Mouse (Mus musculus) embryonic fibroblast, embryonic 13.5 days (primary cell): ENCODE measurements around the gene Slc35f1. TPM values are rescaled to one million over a fixed set of nuclear protein-coding genes. Genes with fewer than 3 reads are reported as not detected.

Source experiments
- H3K27ac ChIP-seq: 2 replicates; pipeline ENCODE4 v1.5.1; 2012; ENCODE audit warnings: low read length, control low read depth, inconsistent platforms; ENCODE audit not compliant: insufficient read depth
- H3K4me1 ChIP-seq: 2 replicates; pipeline ENCODE4 v1.6.1; 2011; ENCODE audit warnings: low read length; ENCODE audit not compliant: control insufficient read depth, insufficient read depth
- H3K4me3 ChIP-seq: 2 replicates; pipeline ENCODE4 v1.5.1; 2011; ENCODE audit warnings: mild to moderate bottlenecking, control low read depth, low read length; ENCODE audit not compliant: insufficient read depth
- CTCF ChIP-seq: IDR thresholded peaks from 2 replicates; pipeline ENCODE4 v1.5.1; 2011; ENCODE audit warnings: mild to moderate bottlenecking, control low read depth, low read length, moderate library complexity, borderline replicate concordance; ENCODE audit not compliant: insufficient read depth
- POLR2A ChIP-seq: IDR thresholded peaks from 2 replicates; pipeline ENCODE4 v1.6.1; 2011; ENCODE audit warnings: low read depth, mild to moderate bottlenecking, control low read depth, low read length, moderate library complexity
- polyA plus RNA-seq: library from polyadenylated mRNA; stranded (reverse); fragments of >200 nt; gene quantifications from 2 replicates; pipeline ENCODE4 v1.2.4, GENCODE M21; 2011; ENCODE audit warnings: low read depth; ENCODE audit not compliant: missing spikeins, insufficient read length

Slc35f1 gene
- polyA plus RNA-seq, 1 experiment: 0.90 TPM

DNA sequence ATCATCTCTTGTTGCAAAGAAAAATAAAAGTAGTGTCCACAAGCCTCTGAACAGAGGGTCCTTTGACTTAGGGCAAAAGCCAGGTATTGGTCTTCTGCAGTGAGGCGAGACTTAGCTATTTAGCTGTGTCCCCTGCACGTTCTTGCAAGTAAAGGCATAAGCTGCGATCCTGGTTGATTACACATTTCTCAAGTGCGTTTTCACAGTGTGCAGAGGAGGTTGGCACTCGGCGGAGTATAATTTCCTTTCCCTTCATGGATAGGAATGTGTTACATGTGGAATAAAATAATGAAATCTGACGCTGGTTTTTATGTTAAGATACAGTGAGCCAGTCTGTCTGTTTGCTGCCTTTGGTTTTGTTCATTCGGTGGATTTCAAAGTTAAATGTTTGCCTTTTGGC is 232.8 kb downstream of the Slc35f1 start:
- TF ChIP-seq POLR2A: no peak
- TF ChIP-seq CTCF: no peak
- Histone ChIP-seq H3K4me3 (no peak overlapping the region), H3K27ac (no peak overlapping the region), H3K4me1 (peaks cover 5% of the 10 kb centered on the region; the same call in 1 of the 2 replicates)

DNA sequence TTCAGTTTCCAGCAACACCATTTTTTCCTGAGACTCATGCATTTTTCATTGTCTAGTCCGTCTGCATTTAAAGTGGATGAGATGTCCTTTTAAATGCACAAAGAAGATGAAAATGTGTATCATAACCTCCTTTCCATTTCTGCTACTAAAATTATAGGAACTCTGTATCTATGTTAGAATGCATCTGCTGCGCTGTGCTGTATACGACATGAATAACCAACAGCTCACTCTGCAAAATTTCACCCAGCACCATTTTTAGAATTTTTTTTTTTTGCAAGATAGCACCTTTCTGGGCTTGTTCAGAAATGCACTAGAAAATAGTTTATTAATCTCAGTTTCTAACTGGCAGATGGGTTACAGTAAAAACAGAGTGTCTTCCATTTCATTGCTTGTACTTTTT is 236.0 kb downstream of the Slc35f1 start:
- no peak overlapping the region for H3K27ac ChIP-seq
- TF ChIP-seq CTCF (no peak), POLR2A (no peak)
- peaks cover 5% of the 10 kb centered on the region; the same call in 1 of the 2 replicates for H3K4me1 ChIP-seq
- no peak overlapping the region for H3K4me3 ChIP-seq

DNA sequence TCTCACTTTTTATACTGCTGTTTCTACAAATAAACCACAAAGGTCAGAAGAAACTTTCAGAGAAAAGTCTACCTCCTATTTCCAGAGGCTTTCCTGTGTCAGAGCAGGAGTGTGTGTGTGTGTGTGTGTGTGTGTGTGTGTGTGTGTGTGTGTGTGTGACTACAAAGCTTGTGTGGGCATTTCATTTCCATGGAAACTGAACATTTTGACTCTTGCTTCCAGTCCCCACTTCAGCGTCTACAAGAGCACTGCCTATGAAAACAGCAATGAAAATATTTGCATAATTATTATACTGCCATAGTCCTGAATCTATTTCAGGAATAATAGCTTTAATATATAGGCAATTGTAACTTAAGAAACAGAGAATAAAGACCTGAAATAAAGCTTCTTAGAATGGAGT is 241.8 kb downstream of the Slc35f1 start:
- TF ChIP-seq CTCF: no peak
- no peak for TF ChIP-seq POLR2A
- H3K27ac ChIP-seq: no peak overlapping the region
- peaks cover 2% of the 10 kb centered on the region; the same call in 1 of the 2 replicates for H3K4me1 ChIP-seq
- no peak overlapping the region for H3K4me3 ChIP-seq

DNA sequence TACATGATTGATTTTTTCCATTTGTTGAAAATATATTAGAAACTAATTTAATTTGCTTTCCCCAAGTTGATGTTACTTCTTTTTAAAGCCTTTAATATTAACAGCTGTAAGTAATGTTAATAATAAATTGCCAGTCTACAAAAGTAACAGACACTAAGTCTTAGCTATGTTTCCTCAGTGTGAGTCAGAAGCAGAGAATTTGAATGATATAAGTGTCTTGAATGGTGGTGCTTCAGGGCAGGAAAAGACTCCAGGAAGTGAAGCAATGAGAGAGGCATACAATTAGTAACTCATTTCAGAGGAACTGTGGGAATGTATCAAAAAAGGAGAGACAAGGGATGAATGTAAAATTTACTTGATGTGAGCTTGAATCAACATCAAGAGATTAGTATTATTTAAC is 244.3 kb downstream of the Slc35f1 start:
- Histone ChIP-seq H3K27ac (no peak overlapping the region), H3K4me3 (no peak overlapping the region), H3K4me1 (peaks cover 2% of the 10 kb centered on the region; the same call in 1 of the 2 replicates)
- TF ChIP-seq POLR2A (no peak), CTCF (no peak)

DNA sequence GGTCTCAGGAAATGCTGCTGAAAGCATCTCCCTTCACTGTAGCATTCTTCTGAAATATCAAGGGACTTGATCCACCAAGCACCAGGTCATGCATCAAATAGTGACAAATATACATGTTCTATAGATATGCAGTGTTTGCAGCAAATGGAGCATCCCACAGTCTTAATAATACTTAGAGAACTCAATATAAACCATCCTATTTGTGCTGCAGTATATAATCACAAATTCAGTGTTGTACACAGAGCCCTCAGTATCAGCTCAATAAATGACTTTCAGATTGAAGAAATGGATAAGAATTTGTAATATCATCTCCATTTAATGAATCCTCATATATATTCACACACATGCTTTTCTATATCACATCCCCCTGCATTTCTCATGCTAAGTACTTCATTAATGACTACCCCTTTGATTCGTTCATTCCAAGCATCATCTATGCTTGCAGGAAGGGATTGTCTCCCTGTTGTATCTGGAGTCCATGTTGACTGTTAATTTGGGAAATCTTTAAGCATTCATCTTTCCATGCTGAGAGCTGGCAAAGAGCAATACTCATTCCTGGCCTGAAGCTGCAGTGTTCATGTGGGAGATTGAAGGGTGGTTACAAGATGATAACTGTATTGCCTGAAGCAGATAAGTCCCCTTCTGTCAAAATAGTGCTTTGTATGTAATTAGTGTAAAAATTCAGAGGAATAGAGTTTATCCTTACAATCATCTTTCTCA is 249.9 kb downstream of the Slc35f1 start:
- TF ChIP-seq CTCF (no peak), POLR2A (no peak)
- Histone ChIP-seq H3K4me3 (no peak overlapping the region), H3K27ac (no peak overlapping the region), H3K4me1 (no peaks in the 10 kb centered on the region)

DNA sequence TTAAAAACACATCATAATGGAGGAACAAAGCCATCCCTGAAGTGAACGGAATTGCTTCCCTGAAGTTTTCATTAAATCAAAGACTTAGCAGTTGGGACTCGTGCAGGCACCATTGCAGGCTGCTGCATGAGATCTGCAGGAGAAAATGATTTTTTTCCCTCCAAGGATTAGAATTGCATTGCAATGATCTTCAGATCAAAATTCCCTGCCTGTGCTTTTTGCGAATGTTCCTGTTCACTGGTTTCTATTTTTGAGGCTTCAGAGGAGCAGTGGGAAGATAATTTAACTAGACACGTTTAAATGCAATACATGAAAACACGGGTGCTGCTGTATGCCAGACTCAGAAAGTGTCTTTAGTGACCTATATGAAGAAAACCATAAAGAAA is 250.5 kb downstream of the Slc35f1 start:
- Histone ChIP-seq H3K4me1 (no peaks in the 10 kb centered on the region), H3K27ac (no peak overlapping the region), H3K4me3 (no peak overlapping the region)
- no peak for TF ChIP-seq POLR2A
- TF ChIP-seq CTCF: no peak

DNA sequence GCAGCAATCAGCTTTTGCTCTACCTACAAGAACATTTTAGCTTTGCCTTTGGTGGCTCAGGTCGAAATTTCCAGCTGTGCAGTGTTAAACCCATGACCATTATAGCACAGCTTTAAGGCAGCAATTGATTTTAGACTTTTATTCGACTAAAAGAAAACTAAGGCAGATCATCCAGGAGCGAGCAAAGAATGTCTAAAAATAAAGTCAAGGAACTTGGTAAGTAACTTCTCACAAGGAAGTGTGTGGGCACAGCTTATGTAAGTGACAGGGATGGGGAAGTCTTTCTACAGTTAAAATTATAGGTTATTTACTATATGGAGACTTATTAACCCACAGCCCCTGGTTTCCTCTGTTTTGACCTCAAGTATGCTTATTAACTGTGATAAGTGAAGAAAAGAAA is 262.2 kb downstream of the Slc35f1 start:
- H3K4me1 ChIP-seq: no peaks in the 10 kb centered on the region
- no peak overlapping the region for H3K4me3 ChIP-seq
- H3K27ac ChIP-seq: no peak overlapping the region
- TF ChIP-seq POLR2A (no peak), CTCF (no peak)

DNA sequence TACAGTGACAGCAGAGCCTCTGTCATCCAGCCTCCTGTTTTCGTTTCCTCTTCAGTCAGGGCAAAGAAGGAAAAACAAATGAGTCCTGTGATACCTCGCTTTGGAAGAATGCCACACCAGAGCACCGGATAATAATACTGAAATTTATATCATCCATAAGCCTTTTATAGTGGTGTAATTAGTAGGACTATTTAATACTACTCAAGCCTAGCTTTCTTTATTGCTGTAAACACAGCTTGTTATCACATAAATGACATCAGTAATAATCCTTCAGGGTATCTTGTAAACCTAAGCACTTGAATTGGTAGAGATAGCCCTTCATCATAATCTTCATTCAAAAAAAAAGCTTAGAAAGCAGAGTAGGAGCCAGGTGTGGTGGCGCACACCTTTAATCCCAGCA is 266.4 kb downstream of the Slc35f1 start:
- TF ChIP-seq CTCF (no peak), POLR2A (no peak)
- H3K27ac ChIP-seq: no peak overlapping the region

DNA sequence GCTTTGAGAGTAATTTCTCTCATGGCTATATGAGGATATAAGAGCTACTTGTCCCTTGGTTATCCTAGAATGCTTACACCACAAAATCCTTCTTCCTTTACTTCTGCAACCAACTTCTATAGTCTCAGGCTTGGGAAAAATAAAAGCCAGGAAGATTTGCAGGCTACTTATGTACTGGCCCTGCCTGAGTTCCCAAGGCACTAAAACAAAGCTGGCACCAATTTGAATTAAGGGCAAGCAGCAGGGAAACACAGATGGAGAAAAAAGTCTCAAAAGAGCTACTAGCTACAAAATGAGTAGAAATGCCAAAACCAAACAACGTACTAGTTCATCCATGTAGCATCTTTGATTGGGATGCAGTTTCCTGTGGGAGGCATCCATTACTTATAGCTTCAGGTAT is 288.9 kb downstream of the Slc35f1 start:
- H3K4me3 ChIP-seq: no peak overlapping the region
- no peak overlapping the region for H3K27ac ChIP-seq
- H3K4me1 ChIP-seq: no peaks in the 10 kb centered on the region
- TF ChIP-seq POLR2A (no peak), CTCF (no peak)

More for the DNA sequence above, 266.4 kb downstream of the Slc35f1 start:
- Histone ChIP-seq H3K4me3 (no peak overlapping the region), H3K4me1 (no peaks in the 10 kb centered on the region)

DNA sequence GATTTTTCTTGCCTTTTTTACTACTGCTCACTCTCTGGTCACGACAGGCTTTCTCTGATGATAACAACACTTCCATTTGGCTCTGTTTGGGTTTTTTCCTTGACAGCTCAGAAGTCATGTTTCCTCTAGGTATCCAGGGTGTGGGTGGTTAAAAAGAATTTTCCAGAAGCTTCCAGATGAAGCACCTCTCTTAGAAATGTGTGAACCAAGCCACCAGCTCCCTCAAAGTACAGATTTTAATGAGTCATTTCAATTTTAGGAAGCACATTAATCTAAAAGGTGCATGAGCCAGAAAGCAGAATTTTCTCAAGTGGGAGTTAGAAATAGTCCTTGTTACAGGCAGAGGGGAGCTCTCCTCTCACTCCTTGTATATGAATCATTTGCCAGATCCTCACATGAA is 292.5 kb downstream of the Slc35f1 start:
- no peak for TF ChIP-seq POLR2A
- TF ChIP-seq CTCF: no peak
- H3K4me1 ChIP-seq: no peaks in the 10 kb centered on the region
- H3K4me3 ChIP-seq: no peak overlapping the region
- H3K27ac ChIP-seq: no peak overlapping the region
